Mouse (Mus musculus): ENCODE results near the gene Mcam. TPM values are rescaled to one million over a fixed set of nuclear protein-coding genes. Genes with fewer than 3 reads are reported as not detected.

Gene Mcam
- polyA plus RNA-seq, 1 experiment = 18.7 TPM

- no peak overlapping the region for H3K4me3 ChIP-seq (ENCODE audit: control insufficient read depth, insufficient read depth, low read length)
- 90% methylated on average over 5 of the region's 5 CpGs for WGBS
- DNase-seq = no peak
- no peak overlapping the region for H3K27ac ChIP-seq (ENCODE audit: control insufficient read depth, insufficient read depth, low read length)
- H3K27me3 ChIP-seq (ENCODE audit: control insufficient read depth, insufficient read depth, low read length) = no peaks in the 10 kb centered on the region
- TF ChIP-seq CTCF (IDR thresholded peaks at IDR 0.05; ENCODE audit: borderline replicate concordance, control insufficient read depth, extremely low read depth, insufficient read depth, low read length, poor library complexity) (no peak), POLR2A (IDR thresholded peaks at IDR 0.05; ENCODE audit: control insufficient read depth, extremely low read depth, insufficient read depth, low read length, poor library complexity) (no peak)
- H3K4me1 ChIP-seq (replicated peaks; ENCODE audit: control insufficient read depth, insufficient read depth, low read length) = no peaks in the 10 kb centered on the region
- peaks cover 68% of the 10 kb centered on the region for H3K36me3 ChIP-seq (ENCODE audit: control insufficient read depth, insufficient read depth, low read length)
Observed at GRCm38 (mm10) chr9:44143421-44143820, 9.2 kb downstream of the Mcam start.

- Histone ChIP-seq H3K27ac (ENCODE audit: control insufficient read depth, insufficient read depth, low read length) (no peak overlapping the region), H3K4me3 (ENCODE audit: control insufficient read depth, insufficient read depth, low read length) (no peak overlapping the region), H3K36me3 (ENCODE audit: control insufficient read depth, insufficient read depth, low read length) (peaks cover 75% of the 10 kb centered on the region)
Observed at GRCm38 (mm10) chr9:44144023-44144717, 9.9 kb downstream of the Mcam start.

GRCm38 (mm10) chr9:44144718-44145060 is 10.4 kb downstream of the Mcam start:
- no peak for TF ChIP-seq POLR2A (IDR thresholded peaks at IDR 0.05; ENCODE audit: control insufficient read depth, extremely low read depth, insufficient read depth, low read length, poor library complexity)
- TF ChIP-seq CTCF (IDR thresholded peaks at IDR 0.05; ENCODE audit: borderline replicate concordance, control insufficient read depth, extremely low read depth, insufficient read depth, low read length, poor library complexity) = no peak
- H3K36me3 ChIP-seq (ENCODE audit: control insufficient read depth, insufficient read depth, low read length) = peaks cover 81% of the 10 kb centered on the region

More at GRCm38 (mm10) chr9:44144023-44144717, 9.9 kb downstream of the Mcam start:
- DNase-seq = no peak
- TF ChIP-seq POLR2A (IDR thresholded peaks at IDR 0.05; ENCODE audit: control insufficient read depth, extremely low read depth, insufficient read depth, low read length, poor library complexity) (no peak), CTCF (IDR thresholded peaks at IDR 0.05; ENCODE audit: borderline replicate concordance, control insufficient read depth, extremely low read depth, insufficient read depth, low read length, poor library complexity) (no peak)
- Histone ChIP-seq H3K27me3 (ENCODE audit: control insufficient read depth, insufficient read depth, low read length) (no peaks in the 10 kb centered on the region), H3K4me1 (replicated peaks; ENCODE audit: control insufficient read depth, insufficient read depth, low read length) (no peaks in the 10 kb centered on the region)
- 75% methylated on average over 7 of the region's 8 CpGs for WGBS

GRCm38 (mm10) chr9:44147290-44147689 is 13.0 kb downstream of the Mcam start:
- Histone ChIP-seq H3K27ac (ENCODE audit: control insufficient read depth, insufficient read depth, low read length) (no peak overlapping the region), H3K36me3 (ENCODE audit: control insufficient read depth, insufficient read depth, low read length) (peaks cover 96% of the 10 kb centered on the region), H3K4me3 (ENCODE audit: control insufficient read depth, insufficient read depth, low read length) (no peak overlapping the region), H3K27me3 (ENCODE audit: control insufficient read depth, insufficient read depth, low read length) (no peaks in the 10 kb centered on the region), H3K4me1 (replicated peaks; ENCODE audit: control insufficient read depth, insufficient read depth, low read length) (no peaks in the 10 kb centered on the region)
- no peak for TF ChIP-seq POLR2A (IDR thresholded peaks at IDR 0.05; ENCODE audit: control insufficient read depth, extremely low read depth, insufficient read depth, low read length, poor library complexity)
- no peak for TF ChIP-seq CTCF (IDR thresholded peaks at IDR 0.05; ENCODE audit: borderline replicate concordance, control insufficient read depth, extremely low read depth, insufficient read depth, low read length, poor library complexity)
- DNase-seq = no peak
- WGBS = 83% methylated on average over 3 of the region's 3 CpGs

More at GRCm38 (mm10) chr9:44144718-44145060, 10.4 kb downstream of the Mcam start:
- H3K4me3 ChIP-seq (ENCODE audit: control insufficient read depth, insufficient read depth, low read length) = no peak overlapping the region
- DNase-seq = no peak
- no peaks in the 10 kb centered on the region for H3K4me1 ChIP-seq (replicated peaks; ENCODE audit: control insufficient read depth, insufficient read depth, low read length)
- no peak overlapping the region for H3K27ac ChIP-seq (ENCODE audit: control insufficient read depth, insufficient read depth, low read length)
- no peaks in the 10 kb centered on the region for H3K27me3 ChIP-seq (ENCODE audit: control insufficient read depth, insufficient read depth, low read length)

GRCm38 (mm10) chr9:44159886-44160285 is 25.6 kb downstream of the Mcam start:
- Histone ChIP-seq H3K4me3 (ENCODE audit: control insufficient read depth, insufficient read depth, low read length) (no peak overlapping the region), H3K4me1 (replicated peaks; ENCODE audit: control insufficient read depth, insufficient read depth, low read length) (no peaks in the 10 kb centered on the region), H3K27me3 (ENCODE audit: control insufficient read depth, insufficient read depth, low read length) (no peaks in the 10 kb centered on the region), H3K36me3 (ENCODE audit: control insufficient read depth, insufficient read depth, low read length) (peaks cover 100% of the 10 kb centered on the region), H3K27ac (ENCODE audit: control insufficient read depth, insufficient read depth, low read length) (no peak overlapping the region)
- no peak for DNase-seq
- no peak for TF ChIP-seq CTCF (IDR thresholded peaks at IDR 0.05; ENCODE audit: borderline replicate concordance, control insufficient read depth, extremely low read depth, insufficient read depth, low read length, poor library complexity)
- TF ChIP-seq POLR2A (IDR thresholded peaks at IDR 0.05; ENCODE audit: control insufficient read depth, extremely low read depth, insufficient read depth, low read length, poor library complexity) = no peak
- 92% methylated on average over 3 of the region's 3 CpGs for WGBS

- no peak for DNase-seq
- H3K36me3 ChIP-seq (ENCODE audit: control insufficient read depth, insufficient read depth, low read length) = peaks cover 97% of the 10 kb centered on the region
- 73% methylated on average over 5 of the region's 5 CpGs for WGBS
- H3K4me1 ChIP-seq (replicated peaks; ENCODE audit: control insufficient read depth, insufficient read depth, low read length) = no peaks in the 10 kb centered on the region
- no peaks in the 10 kb centered on the region for H3K27me3 ChIP-seq (ENCODE audit: control insufficient read depth, insufficient read depth, low read length)
- TF ChIP-seq CTCF (IDR thresholded peaks at IDR 0.05; ENCODE audit: borderline replicate concordance, control insufficient read depth, extremely low read depth, insufficient read depth, low read length, poor library complexity) (no peak), POLR2A (IDR thresholded peaks at IDR 0.05; ENCODE audit: control insufficient read depth, extremely low read depth, insufficient read depth, low read length, poor library complexity) (no peak)
- H3K27ac ChIP-seq (ENCODE audit: control insufficient read depth, insufficient read depth, low read length) = no peak overlapping the region
- no peak overlapping the region for H3K4me3 ChIP-seq (ENCODE audit: control insufficient read depth, insufficient read depth, low read length)
Observed at GRCm38 (mm10) chr9:44168931-44169330, 34.7 kb downstream of the Mcam start.
